Mouse (Mus musculus): ENCODE results near the gene Acta1. TPM values are rescaled to one million over a fixed set of nuclear protein-coding genes. Genes with fewer than 3 reads are reported as not detected.

Gene Acta1
- total RNA-seq, 1 experiment from 2014 or later, result not detected

GRCm38 (mm10) chr8:123887163-123887562 lies 7.4 kb downstream of the Acta1 start:
- no peak for ATAC-seq (replicated peaks; ENCODE audit: insufficient number of reproducible peaks, low FRiP score, low TSS enrichment, poor library complexity, severe bottlenecking)

- no peak for ATAC-seq (replicated peaks; ENCODE audit: insufficient number of reproducible peaks, low FRiP score, low TSS enrichment, poor library complexity, severe bottlenecking)
Measured at GRCm38 (mm10) chr8:123884721-123885565, 9.6 kb downstream of the Acta1 start.

- ATAC-seq (replicated peaks; ENCODE audit: insufficient number of reproducible peaks, low FRiP score, low TSS enrichment, poor library complexity, severe bottlenecking), result no peak
Measured at GRCm38 (mm10) chr8:123883094-123883493, 11.5 kb downstream of the Acta1 start.

GRCm38 (mm10) chr8:123882412-123882811 lies 12.1 kb downstream of the Acta1 start:
- no peak for ATAC-seq (replicated peaks; ENCODE audit: insufficient number of reproducible peaks, low FRiP score, low TSS enrichment, poor library complexity, severe bottlenecking)

- ATAC-seq (replicated peaks; ENCODE audit: insufficient number of reproducible peaks, low FRiP score, low TSS enrichment, poor library complexity, severe bottlenecking), result no peak
Measured at GRCm38 (mm10) chr8:123880821-123881350, 13.7 kb downstream of the Acta1 start.

GRCm38 (mm10) chr8:123880271-123880670 lies 14.3 kb downstream of the Acta1 start:
- ATAC-seq (replicated peaks; ENCODE audit: insufficient number of reproducible peaks, low FRiP score, low TSS enrichment, poor library complexity, severe bottlenecking), result no peak

DNA sequence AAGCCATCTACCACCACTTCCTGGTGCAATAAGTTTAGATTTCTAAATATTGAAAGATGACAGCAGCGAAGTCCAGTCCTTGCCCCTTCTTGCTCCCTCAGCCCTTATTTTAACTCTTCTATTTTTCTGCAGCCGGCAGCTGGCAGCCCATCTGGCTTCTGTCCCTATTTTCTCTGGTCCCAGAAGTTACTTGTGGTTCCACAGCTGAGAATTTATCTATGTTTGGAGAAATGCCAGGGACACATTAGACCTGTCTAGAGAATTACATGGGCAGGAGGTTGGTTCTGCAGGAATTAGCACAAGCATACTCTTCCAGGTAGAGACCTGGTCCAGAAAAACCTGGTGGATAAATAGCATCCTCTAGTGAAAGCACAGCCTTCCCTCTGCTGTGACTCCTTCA lies 16.7 kb downstream of the Acta1 start:
- ATAC-seq (replicated peaks; ENCODE audit: insufficient number of reproducible peaks, low FRiP score, low TSS enrichment, poor library complexity, severe bottlenecking), result no peak

GRCm38 (mm10) chr8:123874324-123874723 lies 20.2 kb downstream of the Acta1 start:
- no peak for ATAC-seq (replicated peaks; ENCODE audit: insufficient number of reproducible peaks, low FRiP score, low TSS enrichment, poor library complexity, severe bottlenecking)

- no peak for ATAC-seq (replicated peaks; ENCODE audit: insufficient number of reproducible peaks, low FRiP score, low TSS enrichment, poor library complexity, severe bottlenecking)
Measured at GRCm38 (mm10) chr8:123873364-123873763, 21.2 kb downstream of the Acta1 start.

DNA sequence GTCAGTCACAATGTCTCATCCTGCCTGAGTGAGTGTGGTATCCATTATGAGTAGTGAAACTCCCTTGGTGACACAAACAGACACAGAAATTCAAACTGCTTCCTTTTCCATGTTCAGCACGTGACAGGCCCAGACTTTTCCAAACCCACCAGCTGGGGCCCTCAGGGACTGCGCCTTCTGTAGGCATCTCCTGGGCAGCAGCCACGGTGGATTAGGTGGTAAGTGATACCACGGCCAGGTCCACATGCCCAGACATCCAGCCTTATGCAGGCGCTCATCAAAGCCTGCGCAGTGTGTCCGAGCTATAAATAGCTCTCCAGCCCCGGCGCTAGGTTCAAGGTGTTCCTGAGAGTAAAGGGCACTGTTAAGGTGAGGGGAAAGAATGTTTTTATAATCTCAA lies 22.5 kb downstream of the Acta1 start:
- no peak for ATAC-seq (replicated peaks; ENCODE audit: insufficient number of reproducible peaks, low FRiP score, low TSS enrichment, poor library complexity, severe bottlenecking)

DNA sequence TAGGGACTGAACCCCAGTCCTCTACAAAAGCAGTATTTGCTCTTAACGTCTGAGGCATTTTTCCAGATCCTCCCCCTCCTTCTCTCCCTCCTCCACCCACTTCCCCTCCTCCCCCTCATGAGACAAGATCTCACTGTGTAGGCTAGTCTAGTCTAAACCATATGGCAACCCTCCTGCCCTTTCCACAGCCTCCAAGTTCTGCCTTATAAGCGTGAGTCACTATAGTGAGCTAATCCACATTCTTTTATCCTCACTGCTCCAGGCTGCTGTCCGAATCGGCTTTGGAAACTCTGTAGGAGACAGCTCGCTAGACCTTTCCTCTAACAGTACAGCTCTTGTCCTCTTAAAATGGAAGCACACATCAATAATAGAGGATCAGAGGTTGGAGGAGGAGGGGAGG lies 27.6 kb downstream of the Acta1 start:
- ATAC-seq (replicated peaks; ENCODE audit: insufficient number of reproducible peaks, low FRiP score, low TSS enrichment, poor library complexity, severe bottlenecking), result no peak

DNA sequence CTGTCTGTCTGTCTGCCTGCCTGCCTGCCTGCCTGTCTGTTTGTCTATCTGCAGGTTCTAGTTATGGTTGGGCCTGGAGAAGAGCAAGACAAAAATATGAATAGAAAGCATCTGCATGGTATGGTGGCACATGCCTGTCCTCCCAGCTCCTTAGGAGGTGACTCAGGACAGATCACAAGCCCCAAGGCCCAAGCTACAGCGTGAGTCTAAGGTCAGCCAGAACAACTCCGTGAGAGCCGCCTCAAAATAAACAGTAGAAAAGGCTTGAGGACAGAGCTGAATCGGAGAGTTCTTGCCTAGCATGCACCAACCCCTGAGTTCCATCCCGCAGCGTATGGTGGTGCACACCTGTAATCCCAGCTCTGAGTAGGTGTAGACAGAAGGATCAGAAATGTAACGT lies 28.8 kb downstream of the Acta1 start:
- no peak for ATAC-seq (replicated peaks; ENCODE audit: insufficient number of reproducible peaks, low FRiP score, low TSS enrichment, poor library complexity, severe bottlenecking)

GRCm38 (mm10) chr8:123860386-123860785 lies 34.2 kb downstream of the Acta1 start:
- no peak for ATAC-seq (replicated peaks; ENCODE audit: insufficient number of reproducible peaks, low FRiP score, low TSS enrichment, poor library complexity, severe bottlenecking)

DNA sequence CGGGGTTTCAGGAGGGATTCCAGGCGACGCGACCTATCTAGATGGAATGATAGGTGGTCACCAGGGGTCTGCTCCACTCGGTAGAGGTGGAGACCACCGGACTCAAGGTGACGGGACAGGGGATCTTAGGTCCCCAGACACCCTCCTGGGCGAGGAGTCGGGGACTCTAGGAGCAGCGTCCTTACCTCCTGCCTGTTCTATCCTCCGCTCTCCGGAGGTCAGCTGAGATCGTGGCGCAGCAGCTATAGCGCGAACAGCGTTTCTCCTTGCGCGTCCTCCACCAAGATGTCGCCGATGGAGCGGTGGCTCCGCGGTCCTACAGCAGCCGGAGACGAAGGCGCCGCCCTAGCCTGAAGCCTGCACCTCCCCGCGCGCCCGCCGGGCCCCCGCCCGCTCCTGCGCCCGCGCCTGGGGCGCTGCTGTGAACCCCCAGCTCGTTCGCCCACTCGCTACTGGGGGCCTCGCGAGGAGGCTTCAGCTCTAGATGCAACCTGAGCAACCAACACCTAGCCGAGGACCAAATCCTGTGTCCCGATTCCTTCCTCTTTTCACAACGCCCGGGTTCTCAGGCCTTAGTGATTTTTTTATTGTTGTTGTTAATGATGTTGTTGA lies 34.8 kb downstream of the Acta1 start, which contains the start of gene Ccsap:
Ccsap (minus strand) TSS at position 562 of the 612 bp plus-strand sequence.
- ATAC-seq (replicated peaks; ENCODE audit: insufficient number of reproducible peaks, low FRiP score, low TSS enrichment, poor library complexity, severe bottlenecking), result peak; percentile 50

DNA sequence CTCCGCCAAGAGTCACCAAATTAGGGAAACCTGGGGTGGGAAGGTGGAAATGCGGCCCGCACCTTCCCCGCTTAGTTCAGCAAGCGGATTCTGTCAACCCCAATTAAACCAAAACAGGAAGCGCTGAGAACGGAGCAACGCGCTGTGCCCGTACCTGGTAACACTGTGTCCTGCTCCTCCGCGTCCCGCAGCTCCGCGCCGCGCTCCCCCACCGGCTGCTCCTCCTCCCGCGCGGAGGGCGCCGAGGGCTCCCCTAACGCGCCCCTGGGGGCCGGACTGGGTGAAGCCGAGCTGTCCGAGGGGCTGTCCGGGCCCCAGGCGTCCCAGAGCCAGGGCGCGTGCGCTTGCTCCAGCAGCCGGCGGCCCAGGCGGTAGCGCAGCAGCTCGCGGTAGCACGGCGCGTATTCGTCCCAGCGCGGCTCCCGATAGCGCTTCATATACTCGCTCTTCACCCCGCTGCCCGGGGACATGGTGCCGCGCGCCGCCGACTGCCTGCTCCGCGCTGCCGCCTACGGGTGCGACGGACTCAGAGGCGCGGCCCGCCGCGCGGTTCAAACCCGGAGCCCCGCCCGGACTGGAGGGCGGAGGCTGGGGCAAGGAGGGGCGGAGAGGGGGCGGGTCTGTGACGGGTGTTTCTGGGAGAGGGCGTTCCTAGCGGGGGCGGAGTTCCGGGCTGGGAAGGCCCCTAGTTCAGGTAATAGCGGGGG lies 35.5 kb downstream of the Acta1 start:
- peak; percentile 77 for ATAC-seq (replicated peaks; ENCODE audit: insufficient number of reproducible peaks, low FRiP score, low TSS enrichment, poor library complexity, severe bottlenecking)

GRCm38 (mm10) chr8:123858574-123858940 lies 36.0 kb downstream of the Acta1 start:
- 0 out of 2 replicates have a peak, but pooled peaks have one; percentile 7 for ATAC-seq (replicated peaks; ENCODE audit: insufficient number of reproducible peaks, low FRiP score, low TSS enrichment, poor library complexity, severe bottlenecking)

GRCm38 (mm10) chr8:123857361-123857760 lies 37.2 kb downstream of the Acta1 start:
- no peak for ATAC-seq (replicated peaks; ENCODE audit: insufficient number of reproducible peaks, low FRiP score, low TSS enrichment, poor library complexity, severe bottlenecking)

GRCm38 (mm10) chr8:123854733-123855475 lies 39.6 kb downstream of the Acta1 start:
- no peak for ATAC-seq (replicated peaks; ENCODE audit: insufficient number of reproducible peaks, low FRiP score, low TSS enrichment, poor library complexity, severe bottlenecking)

DNA sequence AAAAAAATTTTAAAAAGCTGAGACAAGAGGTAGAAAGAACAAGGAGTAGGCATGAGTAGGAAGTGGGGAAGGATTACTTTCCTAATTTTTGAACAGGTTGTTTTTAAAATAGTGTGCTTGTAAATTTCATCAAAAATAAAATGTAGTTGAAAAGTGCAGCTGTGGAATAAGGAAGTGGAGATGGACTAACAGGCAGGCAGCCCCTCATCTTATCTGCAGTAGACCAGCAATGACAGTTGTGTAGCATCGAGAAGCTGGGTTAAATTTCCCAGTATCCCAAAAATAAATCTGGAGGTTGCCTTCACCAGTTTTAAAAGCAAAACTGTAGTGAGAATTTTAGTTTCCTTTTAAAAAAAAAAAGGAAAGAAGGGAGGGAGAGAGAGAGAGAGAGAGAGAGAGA lies 40.3 kb downstream of the Acta1 start:
- ATAC-seq (replicated peaks; ENCODE audit: insufficient number of reproducible peaks, low FRiP score, low TSS enrichment, poor library complexity, severe bottlenecking), result no peak
